Mouse (Mus musculus): ENCODE data around the gene Dpagt1. TPM values are rescaled to one million over a fixed set of nuclear protein-coding genes. Genes with fewer than 3 reads are reported as not detected.
A peak's percentile ranks its signal among the peaks of the same experiment; 100 is the strongest.
"Not testable (repeated sequence)": the region's sequence is repeated elsewhere in the genome, so short reads cannot be mapped to it uniquely, and the experiment has no call there.

Gene Dpagt1
- total RNA-seq, 2 experiments from 2014 or later: 25.2 to 27.7 TPM

DNA sequence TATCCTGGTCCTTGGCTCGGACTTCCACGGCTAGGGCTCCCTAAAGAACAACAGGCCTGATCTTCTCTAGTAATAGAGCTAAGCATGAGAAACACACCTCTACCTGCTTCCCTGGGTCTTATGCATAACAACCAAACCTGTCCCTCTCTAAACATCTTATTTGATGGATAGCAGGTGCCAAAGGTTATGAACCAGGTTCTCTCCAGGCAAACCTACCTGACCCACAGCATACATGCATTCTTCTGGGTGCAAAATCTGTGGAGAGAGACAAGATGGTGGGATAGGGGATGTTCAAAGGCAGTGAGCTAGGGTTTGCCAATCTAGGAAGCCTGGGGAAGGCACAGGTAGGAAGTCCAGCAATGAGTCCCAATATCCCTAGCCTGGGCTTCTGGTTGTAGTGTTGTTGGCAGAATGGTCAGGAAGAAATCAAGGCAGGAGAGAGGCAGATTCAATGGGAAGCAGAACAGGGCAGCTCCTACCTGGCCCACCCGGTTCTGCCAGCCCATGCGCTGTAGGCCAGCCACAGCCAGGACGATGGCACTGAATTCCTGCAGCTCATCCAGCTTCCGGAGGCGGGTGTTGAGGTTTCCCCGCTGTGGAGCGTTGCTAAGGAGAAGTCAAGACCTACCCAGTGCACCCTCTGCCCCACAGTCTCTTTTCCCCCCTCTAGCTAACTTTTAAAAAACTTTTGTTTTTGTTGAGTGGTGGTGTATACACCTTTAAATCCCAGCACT lies 11.8 kb downstream of the Dpagt1 start:
- no peak for DNase-seq

DNA sequence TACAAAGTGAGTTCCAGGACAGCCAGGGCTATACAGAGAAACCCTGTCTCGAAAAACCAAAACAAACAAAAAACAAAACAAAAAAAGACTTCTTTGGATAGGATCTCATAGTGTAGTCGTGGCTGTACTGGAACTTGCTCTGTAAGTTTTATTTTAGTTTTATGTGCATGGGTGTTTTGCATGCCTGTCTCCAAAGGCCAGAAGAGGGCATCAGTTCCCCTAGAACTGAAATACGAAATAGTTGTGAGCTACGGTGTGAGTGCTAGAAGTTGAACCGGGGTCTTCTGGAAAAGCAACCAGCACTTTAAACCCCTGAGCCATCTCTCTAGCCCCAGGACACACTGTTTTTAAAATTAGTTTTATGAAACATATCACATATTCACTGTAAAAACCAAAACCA lies 12.8 kb downstream of the Dpagt1 start:
- no peak for DNase-seq

DNA sequence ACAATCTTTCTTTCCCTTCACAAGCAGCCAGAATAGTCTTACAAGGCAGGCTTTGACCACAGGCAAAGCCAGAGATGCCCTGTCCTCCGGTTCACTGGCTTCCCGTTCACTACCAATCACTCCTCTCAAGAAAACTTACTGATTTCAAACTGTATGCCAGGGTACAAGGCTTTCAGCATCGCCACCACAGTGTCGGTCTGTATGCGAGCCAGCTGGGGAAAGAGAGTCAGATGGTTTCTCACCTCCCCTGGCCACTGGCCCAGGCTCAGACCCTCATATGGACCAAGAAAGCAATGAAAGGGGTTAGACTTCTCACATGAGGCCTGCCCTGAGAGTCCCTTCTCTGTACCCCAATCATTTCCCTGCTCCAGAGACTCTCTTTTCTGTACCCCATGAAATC lies 15.7 kb downstream of the Dpagt1 start:
- no peak for DNase-seq

DNA sequence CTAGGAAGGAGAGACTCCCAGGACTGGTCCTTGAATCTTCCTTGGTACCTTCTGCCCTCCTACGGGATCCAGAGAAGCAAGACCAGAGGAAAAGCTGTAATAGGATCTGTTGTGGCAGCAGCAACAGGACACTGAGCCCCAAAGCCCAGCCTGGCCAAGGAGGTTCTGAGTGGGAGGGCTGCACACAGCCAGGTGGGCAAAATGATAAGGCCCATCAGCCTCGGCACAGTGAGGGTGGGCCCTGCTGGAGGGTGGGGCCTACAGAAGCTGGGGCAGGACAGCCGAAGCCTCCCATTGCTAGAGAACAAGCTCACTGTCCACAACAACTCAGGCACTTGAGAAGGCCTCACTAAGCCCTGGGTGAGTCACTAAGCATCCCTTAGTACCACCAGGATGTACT lies 16.4 kb downstream of the Dpagt1 start:
- no peak for DNase-seq

GRCm38 (mm10) chr9:44342605-44343004 lies 16.8 kb downstream of the Dpagt1 start:
- no peak for DNase-seq

- DNase-seq: no peak
Observed at GRCm38 (mm10) chr9:44343290-44343689, 17.5 kb downstream of the Dpagt1 start.

- DNase-seq: peak; percentile 95
Observed at GRCm38 (mm10) chr9:44343781-44344421, 18.1 kb downstream of the Dpagt1 start, which contains the start of gene Hmbs. Gene Hmbs (minus strand): TSS chr9:44344228.

GRCm38 (mm10) chr9:44345570-44346433 lies 20.0 kb downstream of the Dpagt1 start:
- no peak for DNase-seq

- DNase-seq: no peak
Observed at GRCm38 (mm10) chr9:44347166-44347565, 21.3 kb downstream of the Dpagt1 start.

- no peak for DNase-seq
Observed at GRCm38 (mm10) chr9:44347621-44348020, 21.8 kb downstream of the Dpagt1 start.

GRCm38 (mm10) chr9:44348546-44348945 lies 22.7 kb downstream of the Dpagt1 start:
- DNase-seq: no peak

GRCm38 (mm10) chr9:44351396-44351795 lies 25.6 kb downstream of the Dpagt1 start:
- DNase-seq: no peak

GRCm38 (mm10) chr9:44352337-44352736 lies 26.5 kb downstream of the Dpagt1 start:
- no peak for DNase-seq

DNA sequence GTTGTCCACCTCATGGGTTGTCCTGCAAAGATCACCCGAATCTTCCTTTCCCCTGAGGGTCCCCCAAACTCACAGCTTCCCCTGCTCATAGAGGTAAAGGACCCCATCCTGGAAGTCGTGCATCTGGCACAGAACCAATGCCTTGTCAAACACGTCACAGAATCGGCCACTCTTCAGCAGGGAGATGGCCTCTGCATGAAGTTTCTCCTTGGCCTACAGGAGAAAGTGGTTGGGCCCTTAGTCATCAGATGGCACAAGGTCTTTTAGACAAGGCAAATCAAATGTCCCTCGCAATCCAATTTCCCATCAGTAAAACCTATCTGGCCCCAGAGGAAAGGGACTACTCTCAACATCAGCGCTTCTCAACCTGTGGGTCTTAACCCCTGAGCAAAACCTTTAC lies 27.3 kb downstream of the Dpagt1 start:
- peak; percentile 46 for DNase-seq

GRCm38 (mm10) chr9:44357207-44357606 lies 31.4 kb downstream of the Dpagt1 start:
- no peak for DNase-seq

DNA sequence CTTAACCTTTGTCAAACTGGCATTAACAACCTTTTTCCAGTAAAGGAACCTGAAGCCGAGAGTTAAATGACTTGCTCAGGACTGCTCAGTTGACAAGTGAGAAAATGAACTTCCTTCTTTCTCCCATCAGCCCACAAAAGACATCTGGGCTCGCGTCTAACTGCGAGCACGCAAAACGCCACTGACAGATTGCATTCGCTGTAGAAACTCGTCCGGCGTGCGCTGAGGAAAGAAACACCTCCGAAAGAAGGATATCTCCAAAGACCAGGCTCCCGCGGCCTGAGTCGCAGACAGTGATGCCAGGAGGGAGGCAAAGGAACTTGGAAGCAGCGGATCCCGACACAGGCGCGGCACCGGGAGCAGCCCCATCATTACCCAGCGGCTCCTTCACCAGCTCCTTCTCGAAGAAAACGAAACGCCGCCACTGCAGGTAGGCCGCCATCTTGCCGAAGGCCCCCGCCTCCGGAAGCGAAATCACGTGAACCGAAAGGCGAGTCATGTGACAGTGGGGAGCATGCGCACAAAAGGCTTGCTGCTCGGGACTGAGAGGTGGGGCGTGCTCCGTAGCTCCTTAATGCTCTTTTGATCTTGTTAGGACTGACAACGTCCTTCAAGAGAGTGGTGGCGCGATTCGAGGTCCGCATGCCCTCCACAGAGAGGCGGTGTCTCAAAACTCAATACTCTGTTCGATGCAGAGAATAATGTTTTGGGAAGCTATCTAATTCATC lies 35.5 kb downstream of the Dpagt1 start, which contains the start of gene Vps11:
TSS of gene Vps11 (minus strand) at position 481 of the 728 bp plus-strand sequence.
- DNase-seq: peak; percentile 97

- DNase-seq: not testable (repeated sequence)
Observed at GRCm38 (mm10) chr9:44361931-44362330, 36.1 kb downstream of the Dpagt1 start.

DNA sequence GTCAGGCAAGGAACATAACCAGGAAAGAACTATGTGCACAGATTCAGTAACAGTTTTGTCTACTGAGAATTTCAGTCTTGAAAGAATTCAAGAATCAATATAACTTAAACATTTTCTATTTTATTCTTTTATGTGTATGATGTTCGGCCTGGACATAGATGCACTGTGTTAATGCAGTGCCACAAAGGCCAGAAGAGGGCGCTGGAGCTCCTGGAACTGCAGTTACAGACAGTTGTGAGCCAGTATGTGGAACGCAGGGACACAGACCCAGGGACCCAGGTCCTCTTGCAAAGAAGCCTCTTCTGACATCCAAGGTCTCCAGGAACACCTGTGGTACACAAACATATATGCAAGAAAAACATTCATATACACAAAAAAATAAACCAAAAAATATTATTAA lies 38.7 kb downstream of the Dpagt1 start:
- DNase-seq: no peak

- no peak for DNase-seq
Observed at GRCm38 (mm10) chr9:44373386-44373785, 47.6 kb downstream of the Dpagt1 start.

DNA sequence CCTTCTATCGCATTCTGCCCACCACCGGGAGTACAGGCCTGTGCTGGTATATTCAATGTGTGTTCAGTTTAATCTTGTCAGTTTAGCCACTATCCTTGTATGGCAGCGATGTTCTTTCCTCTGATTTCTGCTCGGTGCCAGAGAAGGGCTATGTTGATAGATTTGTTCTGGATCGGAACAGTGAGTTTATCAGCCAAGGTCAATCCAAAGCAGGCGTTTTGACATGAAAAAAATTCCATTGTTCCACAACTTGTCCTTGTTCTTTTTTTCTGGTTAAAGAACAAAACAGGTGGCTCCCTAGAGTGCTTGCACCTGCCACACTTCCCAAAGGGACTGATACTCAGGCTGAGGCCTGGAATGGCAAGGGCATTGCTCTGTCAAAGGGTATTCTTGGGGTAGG lies 50.3 kb downstream of the Dpagt1 start:
- no peak for DNase-seq

GRCm38 (mm10) chr9:44377335-44377734 lies 51.5 kb downstream of the Dpagt1 start:
- not testable (repeated sequence) for DNase-seq

GRCm38 (mm10) chr9:44378153-44378730 lies 52.4 kb downstream of the Dpagt1 start:
- no peak for DNase-seq
